Mouse (Mus musculus): ENCODE measurements around the gene Gm4302. TPM values are rescaled to one million over a fixed set of nuclear protein-coding genes. Genes with fewer than 3 reads are reported as not detected.
"Not testable (repeated sequence)": the region's sequence is repeated elsewhere in the genome, so short reads cannot be mapped to it uniquely, and the experiment has no call there.

Gm4302 gene
- total RNA-seq (2014; fragmentation: Nextera tagmentation) (not detected in 2 replicates), total RNA-seq (2017) (not detected in 2 replicates), polyA plus RNA-seq (2012) (not detected in 2 replicates)

GRCm38 (mm10) chr10:100340536-100340935 lies at the start of gene Gm4302:
TSS of gene Gm4302 (plus strand) at chr10:100340836.
- H3K4me1 ChIP-seq (ENCODE audit: insufficient read depth, low read depth, low read length); ATAC-seq (ENCODE audit: extremely low read depth, insufficient number of reproducible peaks, low FRiP score, poor library complexity, severe bottlenecking); H3K4me3 ChIP-seq (ENCODE audit: low read depth, low read length); H3K9me3 ChIP-seq (replicated peaks); H3K36me3 ChIP-seq (replicated peaks); DNase-seq (ENCODE audit: low spot score); H3K27me3 ChIP-seq (ENCODE audit: insufficient read depth, low read length): not testable (repeated sequence)

- H3K27me3 ChIP-seq (ENCODE audit: insufficient read depth, low read length) = no peaks in the 10 kb centered on the region
- no peak for ATAC-seq (ENCODE audit: extremely low read depth, insufficient number of reproducible peaks, low FRiP score, poor library complexity, severe bottlenecking)
- no peak for DNase-seq (ENCODE audit: low spot score)
- no peaks in the 10 kb centered on the region for H3K9me3 ChIP-seq (replicated peaks)
- H3K4me3 ChIP-seq (ENCODE audit: low read depth, low read length) = no peak overlapping the region
- no peaks in the 10 kb centered on the region for H3K4me1 ChIP-seq (ENCODE audit: insufficient read depth, low read depth, low read length)
- H3K36me3 ChIP-seq (replicated peaks) = no peaks in the 10 kb centered on the region
- TF ChIP-seq GATA2 (IDR thresholded peaks at IDR 0.05; ENCODE audit: borderline replicate concordance, low read depth, low read length) (no peak), CTCF (IDR thresholded peaks at IDR 0.05; ENCODE audit: low read depth, low read length) (no peak), GATA1 (IDR thresholded peaks at IDR 0.05; ENCODE audit: borderline replicate concordance, low read length) (no peak), TAL1 (conservative IDR thresholded peaks at IDR 0.05; ENCODE audit: low read depth, low read length) (no peak), POLR2AphosphoS5 (IDR thresholded peaks at IDR 0.05; ENCODE audit: insufficient replicate concordance, low read depth, low read length) (no peak)
Observed at GRCm38 (mm10) chr10:100296105-100296504, 44.5 kb upstream of the Gm4302 start.

GRCm38 (mm10) chr10:100300106-100300505 lies 40.5 kb upstream of the Gm4302 start:
- H3K4me1 ChIP-seq (ENCODE audit: insufficient read depth, low read depth, low read length); H3K4me3 ChIP-seq (ENCODE audit: low read depth, low read length); H3K36me3 ChIP-seq (replicated peaks); H3K27me3 ChIP-seq (ENCODE audit: insufficient read depth, low read length); DNase-seq (ENCODE audit: low spot score); H3K9me3 ChIP-seq (replicated peaks); ATAC-seq (ENCODE audit: extremely low read depth, insufficient number of reproducible peaks, low FRiP score, poor library complexity, severe bottlenecking): not testable (repeated sequence)

- H3K4me3 ChIP-seq (ENCODE audit: low read depth, low read length); H3K9me3 ChIP-seq (replicated peaks); DNase-seq (ENCODE audit: low spot score); H3K36me3 ChIP-seq (replicated peaks); H3K27me3 ChIP-seq (ENCODE audit: insufficient read depth, low read length); H3K4me1 ChIP-seq (ENCODE audit: insufficient read depth, low read depth, low read length); ATAC-seq (ENCODE audit: extremely low read depth, insufficient number of reproducible peaks, low FRiP score, poor library complexity, severe bottlenecking): not testable (repeated sequence)
Observed at GRCm38 (mm10) chr10:100335376-100335775, 5.3 kb upstream of the Gm4302 start, which contains the start of gene Gm4301. TSS of gene Gm4301 (plus strand) at chr10:100335676.

- not testable (repeated sequence) for H3K4me1 ChIP-seq (ENCODE audit: insufficient read depth, low read depth, low read length); H3K4me3 ChIP-seq (ENCODE audit: low read depth, low read length); H3K27me3 ChIP-seq (ENCODE audit: insufficient read depth, low read length); DNase-seq (ENCODE audit: low spot score); H3K36me3 ChIP-seq (replicated peaks); ATAC-seq (ENCODE audit: extremely low read depth, insufficient number of reproducible peaks, low FRiP score, poor library complexity, severe bottlenecking); H3K9me3 ChIP-seq (replicated peaks)
Observed at GRCm38 (mm10) chr10:100345672-100346071, 5.0 kb downstream of the Gm4302 start, which contains the start of gene Gm4303. TSS of gene Gm4303 (plus strand) at chr10:100345972.

- ATAC-seq (ENCODE audit: extremely low read depth, insufficient number of reproducible peaks, low FRiP score, poor library complexity, severe bottlenecking); H3K4me1 ChIP-seq (ENCODE audit: insufficient read depth, low read depth, low read length); DNase-seq (ENCODE audit: low spot score); H3K4me3 ChIP-seq (ENCODE audit: low read depth, low read length); H3K36me3 ChIP-seq (replicated peaks); H3K27me3 ChIP-seq (ENCODE audit: insufficient read depth, low read length); H3K9me3 ChIP-seq (replicated peaks): not testable (repeated sequence)
Observed at GRCm38 (mm10) chr10:100350793-100351192, 10.2 kb downstream of the Gm4302 start, which contains the start of gene Gm4305. TSS of gene Gm4305 (plus strand) at chr10:100351093.

GRCm38 (mm10) chr10:100356841-100357240 lies 16.2 kb downstream of the Gm4302 start:
- H3K36me3 ChIP-seq (replicated peaks); H3K4me1 ChIP-seq (ENCODE audit: insufficient read depth, low read depth, low read length); H3K4me3 ChIP-seq (ENCODE audit: low read depth, low read length); ATAC-seq (ENCODE audit: extremely low read depth, insufficient number of reproducible peaks, low FRiP score, poor library complexity, severe bottlenecking); H3K27me3 ChIP-seq (ENCODE audit: insufficient read depth, low read length); DNase-seq (ENCODE audit: low spot score); H3K9me3 ChIP-seq (replicated peaks): not testable (repeated sequence)

GRCm38 (mm10) chr10:100361038-100361437 lies 20.4 kb downstream of the Gm4302 start, which contains the start of gene Gm4307:
TSS of gene Gm4307 (plus strand) at chr10:100361338.
- not testable (repeated sequence) for H3K27me3 ChIP-seq (ENCODE audit: insufficient read depth, low read length); DNase-seq (ENCODE audit: low spot score); H3K4me1 ChIP-seq (ENCODE audit: insufficient read depth, low read depth, low read length); ATAC-seq (ENCODE audit: extremely low read depth, insufficient number of reproducible peaks, low FRiP score, poor library complexity, severe bottlenecking); H3K36me3 ChIP-seq (replicated peaks); H3K9me3 ChIP-seq (replicated peaks); H3K4me3 ChIP-seq (ENCODE audit: low read depth, low read length)

- DNase-seq (ENCODE audit: low spot score); H3K36me3 ChIP-seq (replicated peaks); ATAC-seq (ENCODE audit: extremely low read depth, insufficient number of reproducible peaks, low FRiP score, poor library complexity, severe bottlenecking); H3K4me1 ChIP-seq (ENCODE audit: insufficient read depth, low read depth, low read length); H3K4me3 ChIP-seq (ENCODE audit: low read depth, low read length); H3K9me3 ChIP-seq (replicated peaks); H3K27me3 ChIP-seq (ENCODE audit: insufficient read depth, low read length): not testable (repeated sequence)
Observed at GRCm38 (mm10) chr10:100382460-100382859, 41.8 kb downstream of the Gm4302 start, which contains the start of gene Gm4312. TSS of gene Gm4312 (minus strand) at chr10:100382560.
